Mouse (Mus musculus) gastrocnemius, postnatal 4 days (tissue): ENCODE data around the gene Gm27029. TPM values are rescaled to one million over a fixed set of nuclear protein-coding genes. Genes with fewer than 3 reads are reported as not detected.
"Not testable (repeated sequence)": the region's sequence is repeated elsewhere in the genome, so short reads cannot be mapped to it uniquely, and the experiment has no call there.

Source experiments
- DNase-seq, 2 experiments: peaks; one replicate each; pipeline ENCODE4 v3.0.0; 2021 to 2022; ENCODE audit warnings: low spot score in 2 of 2, mixed read lengths in 2 of 2
- long read RNA-seq, 2 experiments: library from polyadenylated mRNA; stranded (forward); transcript quantifications; one replicate each; pipeline ENCODE4 v2.0.0; 2021
- total RNA-seq, 2 experiments: library from RNA; stranded (reverse); gene quantifications; 2 replicates each; pipeline ENCODE4 v1.2.3; 2021

Gene Gm27029
- total RNA-seq, result 1 to 10 TPM; 4.5 to 7.3 TPM
- long read RNA-seq, experiment 1, partial matches to known transcripts, result 0 of 1 reads
- long read RNA-seq, experiment 1, other reads (novel, unspliced or antisense), result 1 of 1 reads
- long read RNA-seq, experiment 2, result 0 reads

GRCm38 (mm10) chr11:101424105-101424851, at the start of gene Gm27029:
TSS of gene Gm27029 (minus strand) at chr11:101424796.
- peak in 1 of 2 experiments; percentile 28 for DNase-seq

DNA sequence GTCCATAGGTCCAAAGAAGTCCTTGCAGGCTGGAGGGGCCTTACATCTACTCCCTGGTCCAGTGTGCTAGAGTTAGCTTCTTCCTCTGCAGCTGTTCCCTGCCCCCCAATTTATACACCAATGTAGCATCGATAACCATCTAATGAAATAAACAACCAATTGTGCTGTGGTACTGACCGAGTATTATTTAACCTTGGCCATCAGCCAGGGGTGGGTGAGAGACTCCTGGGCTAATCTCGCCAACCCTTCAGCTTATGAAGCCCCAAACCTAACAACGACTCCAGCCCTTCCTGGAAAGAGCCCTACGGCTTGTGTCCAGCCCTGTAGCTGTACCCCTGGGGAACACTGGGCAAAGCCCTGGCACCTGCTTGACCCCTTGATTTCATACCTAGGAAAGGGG, 49.7 kb upstream of the Gm27029 start:
- no peak for DNase-seq

DNA sequence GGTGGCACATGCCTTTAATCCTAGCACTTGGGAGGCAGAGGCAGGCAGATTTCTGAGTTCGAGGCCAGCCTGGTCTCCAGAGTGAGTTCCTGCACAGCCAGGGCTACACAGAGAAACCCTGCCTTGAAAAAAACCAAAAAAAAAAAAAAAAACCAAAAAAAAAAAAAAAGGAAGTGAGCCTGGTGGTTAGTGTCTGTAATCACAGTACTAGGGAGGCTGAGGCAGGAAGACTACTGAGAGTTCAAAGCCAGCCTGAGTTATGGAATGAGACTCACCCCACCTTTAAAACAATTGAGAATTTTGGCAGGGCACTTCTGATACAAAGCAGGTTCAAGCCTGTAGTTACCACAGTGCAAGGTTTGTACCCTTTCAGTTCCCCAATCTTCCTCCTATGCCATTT, 49.1 kb upstream of the Gm27029 start:
- DNase-seq, result not testable (repeated sequence)

DNA sequence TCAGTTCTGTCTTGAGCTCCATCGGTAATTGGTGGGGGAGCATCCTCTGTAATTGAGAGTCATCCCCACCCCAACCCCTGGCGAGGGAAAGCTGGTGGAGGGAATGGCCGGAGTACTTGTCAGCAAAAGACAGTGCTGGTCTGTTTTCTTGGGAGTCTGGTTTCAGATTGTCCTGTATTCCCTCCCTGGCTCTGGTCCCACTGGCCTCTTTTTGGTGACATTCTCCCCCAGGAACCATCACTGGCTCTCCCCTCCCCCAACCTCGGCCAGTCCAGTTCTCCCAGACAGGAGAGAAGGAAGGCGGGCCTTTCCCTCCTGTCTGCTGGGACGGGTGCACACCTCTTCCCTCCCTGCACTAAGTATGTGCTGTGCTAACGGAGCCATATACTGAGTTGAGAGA, 47.7 kb upstream of the Gm27029 start:
- DNase-seq, result no peak

DNA sequence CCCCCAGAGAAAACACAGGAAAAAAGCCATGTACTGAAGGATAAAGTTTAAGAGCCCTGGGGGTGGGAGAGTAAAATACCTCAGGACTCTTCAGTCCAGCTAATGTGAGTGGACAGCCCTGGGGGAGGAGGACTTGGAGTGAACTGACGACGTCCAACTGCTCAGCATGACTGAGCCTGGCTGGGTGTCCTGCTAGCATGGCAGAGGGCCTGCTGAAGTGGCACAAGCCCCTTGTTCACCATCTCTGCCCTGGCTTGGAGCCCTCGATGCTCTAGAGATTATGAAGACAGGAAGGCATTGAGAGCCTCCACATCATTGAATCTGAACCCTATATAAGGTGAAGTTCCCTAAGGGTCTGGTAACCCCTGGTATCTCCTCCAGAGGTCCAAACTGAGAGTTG, 47.3 kb upstream of the Gm27029 start:
- DNase-seq, result no peak

DNA sequence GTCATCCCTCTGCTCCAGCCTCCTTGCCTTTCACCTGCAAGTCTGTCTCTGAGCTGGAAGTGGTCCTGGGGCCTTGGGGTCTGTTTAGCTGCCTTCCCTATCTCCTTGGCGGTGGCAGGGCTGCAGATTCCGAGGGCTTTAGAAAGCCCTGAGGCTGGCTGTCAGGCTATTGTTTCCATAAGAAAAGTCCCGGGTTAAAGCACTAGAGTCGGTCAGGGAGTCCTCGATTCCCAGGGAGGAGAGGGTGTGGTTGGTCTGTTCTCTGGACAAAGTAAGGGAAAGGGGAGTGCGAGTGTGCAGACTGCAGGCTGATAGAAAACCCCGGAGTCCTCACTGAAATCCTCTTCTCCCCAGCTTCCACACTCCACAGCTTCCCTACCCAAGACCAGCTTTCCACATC, 45.6 kb upstream of the Gm27029 start:
- DNase-seq, result no peak

DNA sequence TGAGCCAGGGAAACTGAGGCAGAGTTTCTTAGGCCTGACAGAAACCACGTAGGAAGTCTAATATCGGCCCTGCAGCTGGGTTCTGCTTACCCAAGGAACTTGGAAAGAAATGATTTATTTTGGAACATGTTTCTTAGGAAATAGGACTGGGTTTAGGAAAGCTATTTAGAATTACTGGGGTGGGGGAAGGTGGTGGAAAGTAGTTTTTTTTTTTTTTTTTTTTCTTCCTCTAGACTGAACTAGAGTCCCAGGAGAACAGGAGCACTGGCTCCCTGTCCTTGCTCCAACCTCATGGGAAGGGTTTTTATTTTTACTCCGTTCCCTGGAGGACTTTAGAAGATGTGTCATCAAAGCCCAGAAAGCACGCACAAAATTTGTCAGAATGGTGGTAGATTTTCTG, 44.6 kb upstream of the Gm27029 start:
- no peak for DNase-seq

DNA sequence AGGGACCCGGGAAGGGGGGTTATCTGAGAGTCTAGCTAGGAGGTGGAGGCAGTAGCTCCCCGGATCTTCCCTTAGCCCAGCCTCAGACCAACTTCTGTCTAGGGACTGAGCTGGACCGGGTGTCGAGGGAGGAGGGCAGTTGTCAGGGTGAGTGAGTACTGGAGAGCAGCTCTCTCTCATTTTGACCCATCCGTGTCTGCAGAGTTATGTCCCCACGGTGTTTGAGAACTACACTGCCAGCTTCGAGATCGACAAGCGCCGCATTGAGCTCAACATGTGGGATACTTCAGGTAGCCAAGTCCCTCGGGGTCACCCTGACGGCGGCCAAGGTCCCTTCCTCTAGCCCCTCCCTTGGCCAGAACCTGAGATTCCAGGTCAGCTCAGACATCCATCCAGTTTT, 44.1 kb upstream of the Gm27029 start:
- no peak for DNase-seq

GRCm38 (mm10) chr11:101468263-101468688, 43.7 kb upstream of the Gm27029 start:
- no peak for DNase-seq

DNA sequence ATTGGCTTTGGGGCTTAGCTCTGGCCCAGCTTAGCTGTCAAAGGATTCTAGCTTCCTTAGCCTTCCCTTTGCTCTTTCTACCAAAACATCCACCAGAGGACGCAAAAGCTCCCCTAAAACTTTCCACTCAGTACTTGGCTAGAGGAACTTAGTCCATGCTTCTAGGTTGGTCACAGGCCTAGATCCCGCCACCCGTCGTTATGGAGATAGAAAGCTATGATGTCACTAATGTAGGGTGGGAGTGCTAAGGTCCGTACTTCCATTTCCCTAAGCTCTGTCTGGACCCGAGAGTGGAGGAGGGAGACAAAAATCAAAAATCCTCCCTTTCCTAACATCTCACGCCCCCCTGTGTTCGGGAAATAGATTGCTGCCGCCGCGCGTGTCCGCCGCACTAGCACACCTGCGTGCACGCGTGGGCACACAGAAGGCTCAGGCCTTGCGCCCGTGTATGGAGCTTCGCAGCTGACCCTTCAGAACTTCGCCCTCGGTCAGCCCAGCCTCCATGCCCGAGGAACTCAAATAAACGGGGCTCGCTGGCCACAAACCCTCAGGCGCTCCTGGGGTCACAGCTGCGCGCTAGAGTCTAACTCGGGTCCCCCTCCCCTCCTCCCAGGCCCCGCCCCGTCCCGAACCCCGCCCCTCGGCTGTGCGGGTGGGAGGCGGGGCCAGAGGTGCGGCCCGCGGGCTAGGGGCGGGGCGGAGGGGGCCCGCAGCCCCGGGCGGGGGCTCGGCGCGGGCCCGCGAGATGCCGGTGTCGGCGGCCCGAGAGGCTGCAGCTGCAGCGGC, 43.1 kb upstream of the Gm27029 start:
- peak; percentile 50 to 69 for DNase-seq

DNA sequence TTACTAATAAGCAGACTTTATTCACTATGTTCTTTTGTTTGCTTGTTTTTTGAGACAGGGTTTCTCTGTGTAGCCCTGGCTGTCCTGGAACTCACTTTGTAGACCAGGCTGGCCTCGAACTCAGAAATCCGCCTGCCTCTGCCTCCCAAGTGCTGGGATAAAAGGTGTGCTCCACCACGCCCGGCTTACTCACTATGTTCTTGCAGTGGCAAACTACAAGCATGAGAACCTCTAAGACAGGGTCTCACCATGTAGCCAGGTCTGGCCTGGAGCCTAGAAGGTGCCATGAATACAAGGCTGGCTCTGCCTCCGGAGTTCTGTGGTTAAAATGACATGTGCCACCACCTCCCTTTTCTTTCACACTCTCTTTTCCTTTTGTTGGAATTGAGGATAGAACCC, 42.0 kb upstream of the Gm27029 start:
- DNase-seq, result not testable (repeated sequence)

DNA sequence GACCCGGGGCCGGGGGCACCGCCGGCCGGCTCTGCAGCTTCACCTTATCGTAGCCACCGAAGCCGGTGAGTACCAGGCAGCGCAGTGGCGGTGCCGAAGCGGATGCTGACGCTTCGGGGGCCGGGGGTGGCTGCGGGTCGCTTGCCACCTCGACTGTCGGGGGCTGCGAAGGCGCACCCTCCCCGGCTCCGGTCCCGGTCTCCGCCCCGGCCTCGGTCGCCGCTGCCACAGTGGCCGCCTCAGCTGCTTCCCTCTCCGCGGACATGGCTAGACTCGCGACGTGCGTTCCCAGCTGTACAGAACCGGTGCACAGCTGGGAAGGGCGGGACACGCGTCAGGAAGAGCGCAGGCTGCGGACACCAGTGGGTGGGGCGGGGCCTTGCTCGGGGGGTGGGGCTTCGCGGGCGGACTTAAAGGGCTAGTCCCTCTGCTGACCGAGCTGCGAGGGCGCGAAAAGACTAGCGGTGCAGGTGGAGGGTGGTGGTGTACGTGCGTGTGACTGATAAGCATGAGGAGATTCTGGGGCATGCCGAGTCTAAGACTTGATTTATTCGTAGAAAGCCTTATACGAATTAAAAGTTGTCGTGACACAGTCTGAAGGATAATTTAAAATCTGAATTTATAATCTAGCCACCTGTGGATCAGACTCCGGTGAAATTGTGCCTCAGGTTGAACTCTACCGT, 41.4 kb upstream of the Gm27029 start, which contains the start of gene Vat1:
TSS of gene Vat1 (minus strand) at position 362 of the 683 bp plus-strand sequence.
- peak; percentile 49 to 78 for DNase-seq

- DNase-seq, result peak; percentile 48 to 80
These were observed 40.7 kb upstream of the Gm27029 start for GRCm38 (mm10) chr11:101465101-101465868.

GRCm38 (mm10) chr11:101464211-101465100, 39.9 kb upstream of the Gm27029 start, which contains the start of gene Rnd2:
TSS of gene Rnd2 (plus strand) at chr11:101464999.
- DNase-seq, result no peak

DNA sequence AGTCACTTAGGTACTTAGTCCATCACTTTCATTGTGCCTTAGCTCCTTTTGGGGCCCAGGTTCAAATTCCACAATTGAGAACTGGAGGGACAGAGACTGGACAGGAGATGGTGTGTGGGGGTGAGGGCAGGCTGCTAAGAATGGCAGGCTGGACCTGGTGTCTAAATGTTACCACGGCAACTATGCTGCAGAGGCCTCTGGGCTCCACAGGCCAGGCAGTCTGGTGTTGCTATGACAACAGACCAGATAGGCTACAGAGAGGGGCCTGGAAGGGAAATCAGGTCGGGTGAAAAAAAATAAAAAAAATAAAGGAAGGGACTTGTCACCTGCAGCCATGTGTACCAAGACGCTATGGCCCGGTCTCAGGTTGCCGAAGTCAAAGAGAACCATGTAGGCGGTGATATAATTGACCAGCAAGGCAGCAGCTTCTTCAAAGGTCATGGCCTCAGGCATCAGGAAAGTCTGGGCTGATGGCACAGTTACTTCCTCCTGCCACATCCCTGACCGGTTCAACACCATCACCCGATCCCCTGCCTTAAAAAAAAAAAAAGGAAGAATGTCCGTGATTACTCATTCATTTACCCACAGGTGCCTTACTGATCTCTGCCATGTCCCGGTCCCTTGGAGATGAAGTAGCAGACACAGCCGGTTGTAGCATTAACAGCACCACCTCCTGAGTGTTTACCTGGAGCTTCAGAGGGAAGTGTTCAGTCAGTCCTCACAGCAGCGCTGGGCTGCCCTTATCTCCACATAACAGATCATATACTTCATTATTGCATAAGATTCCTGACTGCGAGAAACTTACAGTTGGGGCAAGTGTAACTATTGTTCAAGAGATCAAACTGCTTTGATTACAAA, 38.2 kb upstream of the Gm27029 start:
- DNase-seq, result no peak

- DNase-seq, result no peak
These were observed 37.5 kb upstream of the Gm27029 start for GRCm38 (mm10) chr11:101462141-101462540.

DNA sequence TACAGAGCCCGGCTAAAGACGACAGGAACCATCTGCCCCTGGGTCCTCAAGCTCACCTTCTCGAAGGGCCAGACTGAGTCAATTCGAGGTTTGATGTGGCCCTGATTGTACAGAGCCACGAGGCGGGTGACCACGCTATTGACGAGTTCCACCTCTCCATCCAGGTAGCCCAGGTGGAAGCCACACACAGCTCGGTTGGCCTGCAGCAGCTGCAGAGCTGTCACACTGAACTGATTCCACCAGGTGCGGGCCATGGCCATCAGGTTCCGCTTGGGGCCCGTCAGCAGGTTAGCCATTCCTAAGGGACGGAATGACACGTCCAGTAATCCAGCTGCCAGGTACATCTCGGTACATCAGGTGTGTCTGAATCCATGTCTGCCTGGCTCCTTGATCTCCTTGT, 35.7 kb upstream of the Gm27029 start:
- no peak for DNase-seq

DNA sequence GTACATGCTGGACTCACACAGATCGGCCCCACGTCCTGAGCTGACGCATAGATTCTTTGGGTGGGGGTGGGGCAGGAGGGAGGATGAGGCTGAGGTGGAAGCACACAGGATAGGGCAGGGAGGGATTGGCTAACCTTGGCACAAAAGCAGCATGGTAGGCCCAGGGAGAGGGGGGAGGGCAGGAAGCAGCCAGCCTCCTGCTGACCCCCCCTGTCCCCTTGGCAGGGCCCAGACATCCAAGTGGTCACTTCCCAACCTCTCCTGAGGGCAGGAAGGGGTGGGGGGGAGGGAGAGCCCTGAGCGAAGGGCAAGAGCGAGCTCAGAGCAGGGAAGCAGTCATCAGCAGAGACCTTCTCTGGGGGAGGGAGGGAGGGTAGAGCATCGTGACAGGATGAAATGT, 35.1 kb upstream of the Gm27029 start:
- no peak for DNase-seq

- DNase-seq, result no peak
These were observed 33.6 kb upstream of the Gm27029 start for GRCm38 (mm10) chr11:101458217-101458616.
